Mouse (Mus musculus) hindbrain, embryonic 14.5 days (tissue): ENCODE data around the gene Gm1673. TPM values are rescaled to one million over a fixed set of nuclear protein-coding genes. Genes with fewer than 3 reads are reported as not detected.

Experiments used
- ATAC-seq: fragments of 200-750 bp; cut with Nextera tagmentation; 2 replicates; pipeline ENCODE4 v1.8.0; 2017; ENCODE audit warnings: moderate number of reproducible peaks, mild to moderate bottlenecking, moderate TSS enrichment, moderate library complexity; ENCODE audit not compliant: low FRiP score
- DNase-seq: peaks from one replicate; pipeline ENCODE4 v3.0.0-alpha.2; 2015; ENCODE audit warnings: low spot score
- H3K27ac ChIP-seq: fragments of 300-500 bp; sonication (generic); 2 replicates; pipeline ENCODE4 v1.5.1; 2014; ENCODE audit warnings: mild to moderate bottlenecking, moderate library complexity
- H3K27me3 ChIP-seq: fragments of 300-500 bp; sonication (generic); 2 replicates; pipeline ENCODE4 v1.6.1; 2014; ENCODE audit warnings: mild to moderate bottlenecking, low read length, mixed read lengths; ENCODE audit not compliant: control insufficient read depth, insufficient read depth
- H3K36me3 ChIP-seq: fragments of 300-500 bp; sonication (generic); replicated peaks from 2 replicates; pipeline ENCODE4 v1.6.1; 2014; ENCODE audit not compliant: control insufficient read depth, insufficient read depth
- H3K4me1 ChIP-seq: fragments of 300-500 bp; sonication (generic); replicated peaks from 2 replicates; pipeline ENCODE4 v1.6.1; 2014; ENCODE audit warnings: antibody characterized with exemption, low read length, mixed read lengths; ENCODE audit not compliant: control insufficient read depth, insufficient read depth
- H3K4me2 ChIP-seq: fragments of 300-500 bp; sonication (generic); replicated peaks from 2 replicates; pipeline ENCODE4 v1.6.1; 2014; ENCODE audit warnings: mild to moderate bottlenecking, moderate library complexity
- H3K4me3 ChIP-seq: fragments of 300-500 bp; sonication (generic); replicated peaks from 2 replicates; pipeline ENCODE4 v1.5.1; 2014; ENCODE audit warnings: mild to moderate bottlenecking, low read length
- H3K9ac ChIP-seq: fragments of 300-500 bp; sonication (generic); 2 replicates; pipeline ENCODE4 v1.6.1; 2014
- H3K9me3 ChIP-seq: fragments of 300-500 bp; sonication (generic); 2 replicates; pipeline ENCODE4 v1.6.1; 2016; ENCODE audit warnings: low read length; ENCODE audit not compliant: control insufficient read depth
- WGBS: fragments of 180-500 bp; shearing (Covaris S2); extraction: QIAGEN DNeasy Blood & Tissue Kit; methylation state at CpG from one replicate; pipeline ENCODE4 v1.1.7; 2014; 5-methylcytosine and 5-hydroxymethylcytosine counted together
- polyA plus RNA-seq: library from polyadenylated mRNA; unstranded; fragments of >200 nt; fragmentation: Nextera tagmentation; extraction: Ambion mirVana; gene quantifications from 2 replicates; pipeline ENCODE4 v1.2.1, GENCODE M21; 2014

The Gm1673 gene
- polyA plus RNA-seq, 1 experiment from 2014 or later: 498 TPM

DNA sequence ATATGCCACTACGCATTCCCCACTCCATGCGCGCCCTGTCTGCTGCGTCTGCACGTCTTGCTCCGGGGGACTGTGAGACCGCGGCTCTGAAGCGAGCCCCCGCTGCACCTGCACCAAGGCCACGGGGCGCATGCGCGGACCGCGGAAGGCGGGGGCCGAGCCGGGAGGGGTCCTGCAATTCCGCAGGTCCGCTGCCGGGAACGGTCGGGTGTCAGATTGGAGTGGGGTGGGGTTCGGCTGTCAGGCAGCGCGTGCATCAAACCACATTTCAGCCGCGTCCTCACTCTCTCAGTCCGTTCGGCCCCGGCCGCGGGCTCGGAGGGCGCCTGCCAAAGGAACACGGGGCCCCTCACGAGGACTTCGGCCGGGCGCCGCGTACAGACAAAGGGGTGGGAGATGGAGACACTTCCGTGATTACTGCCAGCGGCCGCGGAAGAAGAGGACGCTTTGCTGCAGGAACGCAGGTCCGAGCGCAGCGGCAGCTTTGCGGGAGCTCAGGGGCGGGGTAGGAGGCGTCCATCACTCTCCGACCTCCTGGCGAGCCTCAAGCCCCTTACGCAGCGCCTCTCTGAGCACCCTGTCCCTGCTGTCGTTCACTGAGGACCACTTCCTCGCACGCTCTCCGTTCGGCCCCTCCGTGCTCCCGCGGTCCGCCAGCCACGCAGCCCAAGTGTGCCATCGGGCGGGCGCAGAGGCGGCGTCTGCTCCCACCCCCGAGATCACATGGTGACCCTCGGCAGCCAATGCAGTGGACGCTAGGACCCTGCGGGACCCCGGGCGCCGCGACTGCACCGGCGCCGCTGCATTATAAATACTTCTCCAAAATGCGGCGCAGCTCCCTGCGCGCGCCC lies 12.8 kb downstream of the Gm1673 start, which contains the start of gene Nat8l:
TSS of gene Nat8l (plus strand) at position 142 of the 851 bp plus-strand sequence.
- H3K9ac ChIP-seq: peak within 1 kb of the TSS; percentile 85
- peak; percentile 89 for ATAC-seq
- peaks cover 25% of the 10 kb centered on the region for H3K36me3 ChIP-seq
- H3K4me2 ChIP-seq: peak within 1 kb of the TSS; percentile 63
- H3K27me3 ChIP-seq: no peaks in the 10 kb centered on the region
- H3K27ac ChIP-seq: peak within 1 kb of the TSS; percentile 99
- WGBS: under 1% methylated on average over 88 of the region's 90 CpGs
- DNase-seq: peak; percentile 87
- H3K9me3 ChIP-seq: no peaks in the 10 kb centered on the region
- H3K4me1 ChIP-seq: peaks cover 25% of the 10 kb centered on the region
- peak within 1 kb of the TSS; percentile 66 for H3K4me3 ChIP-seq

DNA sequence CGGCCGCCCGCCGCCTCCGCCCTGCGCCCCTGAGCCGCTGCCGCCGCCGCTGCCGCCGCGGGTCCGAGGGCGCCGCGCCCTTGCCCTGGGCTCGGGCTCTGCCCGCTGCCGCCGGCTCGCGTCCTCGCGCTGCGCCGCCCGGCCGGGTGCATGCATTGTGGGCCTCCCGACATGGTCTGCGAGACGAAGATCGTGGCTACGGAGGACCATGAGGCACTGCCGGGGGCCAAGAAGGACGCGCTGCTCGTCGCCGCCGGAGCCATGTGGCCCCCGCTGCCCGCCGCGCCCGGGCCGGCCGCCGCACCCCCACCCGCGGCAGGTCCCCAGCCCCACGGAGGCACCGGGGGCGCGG lies 13.4 kb downstream of the Gm1673 start:
- Histone ChIP-seq H3K9ac (peak overlapping the region; percentile 85), H3K4me2 (peak overlapping the region; percentile 63), H3K36me3 (peaks cover 31% of the 10 kb centered on the region), H3K27me3 (no peaks in the 10 kb centered on the region), H3K4me1 (peaks cover 25% of the 10 kb centered on the region), H3K27ac (peak overlapping the region; percentile 99), H3K9me3 (no peaks in the 10 kb centered on the region), H3K4me3 (peak overlapping the region; percentile 66)
- WGBS: 1% methylated on average over 35 of the region's 55 CpGs
- DNase-seq: no peak
- ATAC-seq: peak; percentile 14

DNA sequence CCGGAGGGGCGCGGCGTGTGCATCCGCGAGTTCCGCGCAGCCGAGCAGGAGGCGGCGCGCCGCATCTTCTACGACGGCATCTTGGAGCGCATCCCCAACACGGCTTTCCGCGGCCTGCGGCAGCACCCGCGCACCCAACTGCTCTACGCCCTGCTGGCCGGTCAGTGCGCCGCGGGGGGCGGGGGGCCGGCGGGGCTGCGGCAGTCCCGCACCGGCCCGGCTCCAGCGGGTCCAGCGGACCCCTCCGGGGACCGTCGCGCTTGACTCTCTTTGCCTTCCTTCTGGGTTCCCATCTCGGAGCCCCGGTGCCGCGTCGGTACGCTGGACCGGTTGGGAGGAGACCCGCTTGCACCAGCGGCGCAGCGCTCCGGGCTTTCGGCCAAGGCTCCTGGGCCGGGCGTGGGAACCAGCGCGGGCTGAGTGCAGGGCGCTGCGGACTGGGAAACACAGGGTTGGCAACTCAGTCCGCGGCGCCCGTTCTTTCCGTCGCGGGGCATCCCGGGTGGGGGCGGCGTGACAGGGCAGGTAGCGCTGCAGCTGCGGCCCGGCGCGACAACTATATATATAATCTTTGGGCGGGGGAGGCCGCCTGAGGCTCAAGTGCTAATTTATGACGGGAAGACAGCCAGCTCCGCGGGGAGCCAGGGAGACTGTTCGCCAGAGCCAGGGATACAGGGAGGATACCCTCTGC lies 14.0 kb downstream of the Gm1673 start:
- peaks cover 37% of the 10 kb centered on the region for H3K36me3 ChIP-seq
- no peaks in the 10 kb centered on the region for H3K27me3 ChIP-seq
- H3K4me2 ChIP-seq: peak overlapping the region; percentile 63
- ATAC-seq: peak; percentile 28
- peak overlapping the region; percentile 66 for H3K4me3 ChIP-seq
- under 1% methylated on average over 66 of the region's 80 CpGs for WGBS
- H3K9ac ChIP-seq: peak overlapping the region; percentile 85
- peak overlapping the region; percentile 99 for H3K27ac ChIP-seq
- H3K9me3 ChIP-seq: no peaks in the 10 kb centered on the region
- peak; percentile 60 for DNase-seq
- H3K4me1 ChIP-seq: peaks cover 25% of the 10 kb centered on the region

DNA sequence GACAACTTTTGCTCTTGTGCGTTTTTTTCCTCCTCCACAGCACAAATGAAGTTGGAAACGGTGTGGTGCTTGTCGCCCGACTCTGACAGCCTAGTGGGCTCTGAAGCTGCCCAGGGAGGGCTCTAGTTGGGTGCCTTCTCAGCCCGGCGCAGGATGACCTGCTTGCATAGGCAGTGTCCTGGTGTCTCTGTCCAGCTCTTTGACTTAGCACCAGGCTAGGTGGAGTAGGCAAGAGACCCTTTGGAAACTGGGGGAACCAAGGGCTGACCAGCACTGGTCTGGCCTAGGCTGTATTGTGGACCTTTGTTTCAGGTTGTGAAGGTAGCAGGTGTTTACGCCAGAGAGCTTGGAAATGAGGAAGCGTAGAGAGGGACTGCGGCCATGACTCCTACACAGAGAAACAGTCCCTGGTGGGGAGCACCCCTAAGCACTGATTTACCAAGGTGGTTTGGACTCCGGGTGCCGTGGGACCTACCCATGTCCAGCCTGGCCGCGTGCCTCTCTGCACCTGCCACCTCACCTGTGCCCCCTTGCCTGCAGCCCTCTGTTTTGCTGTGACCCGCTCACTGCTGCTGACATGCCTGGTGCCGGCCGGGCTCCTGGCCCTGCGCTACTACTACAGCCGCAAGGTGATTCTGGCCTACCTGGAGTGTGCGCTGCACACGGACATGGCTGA lies 14.7 kb downstream of the Gm1673 start:
- no peak for DNase-seq
- Histone ChIP-seq H3K9me3 (no peaks in the 10 kb centered on the region), H3K27ac (peak overlapping the region; percentile 99; the same call in 1 of the 2 replicates), H3K27me3 (no peaks in the 10 kb centered on the region), H3K4me1 (peaks cover 25% of the 10 kb centered on the region), H3K9ac (peak overlapping the region; percentile 85), H3K4me3 (peak overlapping the region; percentile 66), H3K4me2 (peak overlapping the region; percentile 63), H3K36me3 (peaks cover 37% of the 10 kb centered on the region)
- WGBS: 74% methylated on average over 20 of the region's 20 CpGs
- ATAC-seq: no peak

DNA sequence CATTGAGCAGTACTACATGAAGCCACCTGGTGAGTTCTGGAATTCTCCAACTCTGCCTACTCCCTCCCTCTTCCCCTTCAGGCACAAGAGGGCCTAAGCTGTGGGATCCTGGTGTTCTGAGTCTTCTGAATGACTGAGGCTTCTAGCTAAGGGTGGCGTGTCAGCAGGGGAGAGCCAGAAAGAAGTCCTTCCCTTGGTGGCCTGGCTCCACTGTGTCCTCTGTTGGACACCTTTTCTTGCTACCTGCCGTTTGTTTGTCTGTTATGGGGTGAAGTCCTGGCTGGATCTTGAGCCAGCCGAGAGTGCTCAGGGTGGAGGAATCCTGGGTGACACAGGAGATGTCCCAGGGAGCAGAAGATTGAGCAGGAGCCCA lies 15.3 kb downstream of the Gm1673 start:
- ATAC-seq: no peak
- DNase-seq: no peak
- Histone ChIP-seq H3K4me1 (peaks cover 25% of the 10 kb centered on the region), H3K4me2 (peak overlapping the region; percentile 63), H3K9ac (peak overlapping the region; percentile 85), H3K27ac (no peak overlapping the region), H3K9me3 (no peaks in the 10 kb centered on the region), H3K36me3 (peaks cover 37% of the 10 kb centered on the region), H3K27me3 (no peaks in the 10 kb centered on the region), H3K4me3 (peak overlapping the region; percentile 66)
- WGBS: 92% methylated on average over 3 of the region's 3 CpGs

DNA sequence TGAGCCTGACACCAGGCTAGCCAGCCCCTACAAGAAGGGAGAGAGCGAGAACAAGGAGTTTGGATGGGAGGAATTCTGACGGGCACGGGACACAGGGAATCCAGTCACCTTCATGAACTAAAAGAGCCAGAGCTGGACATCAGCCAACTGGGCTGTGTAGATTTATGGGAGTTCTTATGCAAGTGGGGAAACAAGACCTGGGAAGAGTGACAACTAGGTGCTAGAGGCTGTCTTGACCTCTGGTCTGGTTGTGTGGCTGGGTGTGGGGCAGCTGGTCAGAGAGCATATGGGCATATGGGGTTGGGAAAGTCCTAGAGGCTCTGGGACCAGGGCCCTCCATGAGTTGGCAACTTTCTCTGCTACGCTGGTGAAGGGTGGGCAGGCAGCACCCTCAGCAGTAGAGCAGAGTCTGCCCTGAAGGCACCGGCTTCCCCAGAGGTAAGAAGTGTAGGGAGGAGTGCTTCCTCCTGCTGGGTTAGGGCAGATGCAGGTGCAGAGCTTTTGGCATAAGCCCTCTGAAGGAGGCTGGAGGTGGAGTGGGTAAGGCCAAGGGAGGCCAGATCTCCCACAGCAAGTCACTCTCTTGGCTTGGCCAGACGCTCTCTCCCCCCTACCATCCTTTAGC lies 16.3 kb downstream of the Gm1673 start:
- Histone ChIP-seq H3K27me3 (no peaks in the 10 kb centered on the region), H3K36me3 (peaks cover 37% of the 10 kb centered on the region), H3K4me2 (peak overlapping the region; percentile 63), H3K4me1 (peaks cover 25% of the 10 kb centered on the region), H3K27ac (no peak overlapping the region), H3K9me3 (no peaks in the 10 kb centered on the region), H3K9ac (0 out of 2 replicates have a peak overlapping the region, but pooled peaks have one; percentile 85), H3K4me3 (no peak overlapping the region)
- DNase-seq (no peak), ATAC-seq (no peak)
- WGBS: 82% methylated on average over 6 of the region's 6 CpGs

DNA sequence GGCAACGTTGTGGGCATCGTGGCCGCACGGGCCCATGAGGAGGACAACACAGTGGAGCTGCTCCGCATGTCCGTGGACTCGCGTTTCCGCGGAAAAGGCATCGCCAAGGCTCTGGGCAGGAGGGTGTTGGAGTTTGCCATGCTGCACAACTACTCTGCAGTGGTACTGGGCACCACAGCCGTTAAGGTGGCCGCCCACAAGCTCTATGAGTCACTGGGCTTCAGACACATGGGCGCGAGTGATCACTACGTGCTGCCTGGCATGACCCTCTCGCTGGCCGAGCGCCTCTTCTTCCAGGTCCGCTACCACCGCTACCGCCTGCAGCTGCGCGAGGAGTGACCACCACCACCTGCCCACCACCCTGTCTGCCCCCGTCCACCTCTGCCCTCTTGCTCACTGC lies 17.6 kb downstream of the Gm1673 start:
- 95% methylated on average over 25 of the region's 25 CpGs for WGBS
- Histone ChIP-seq H3K9ac (no peak overlapping the region), H3K36me3 (peaks cover 37% of the 10 kb centered on the region), H3K9me3 (no peaks in the 10 kb centered on the region), H3K4me2 (no peak overlapping the region), H3K4me1 (peaks cover 25% of the 10 kb centered on the region), H3K4me3 (no peak overlapping the region), H3K27me3 (no peaks in the 10 kb centered on the region), H3K27ac (no peak overlapping the region)
- no peak for ATAC-seq
- no peak for DNase-seq

DNA sequence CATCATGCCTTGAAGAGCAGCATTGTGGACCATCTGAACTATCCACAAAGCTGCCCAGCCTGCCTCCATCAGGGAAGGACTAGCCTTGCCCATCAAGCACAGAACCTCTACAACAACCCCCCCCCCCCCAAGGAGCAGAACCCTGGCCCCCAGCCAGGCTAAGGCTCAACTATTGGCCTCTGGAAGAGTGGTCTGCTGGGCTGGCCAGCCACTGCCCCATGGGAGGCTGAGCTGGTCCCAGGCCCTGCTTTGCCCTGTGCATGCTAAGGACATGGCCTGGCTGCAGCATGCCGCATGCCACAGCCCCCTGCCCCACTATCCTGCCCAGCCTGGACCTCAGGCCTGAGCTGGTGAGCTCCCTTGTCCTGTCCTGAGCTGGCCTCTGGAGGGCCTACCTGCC lies 18.2 kb downstream of the Gm1673 start:
- H3K9me3 ChIP-seq: no peaks in the 10 kb centered on the region
- H3K4me2 ChIP-seq: no peak overlapping the region
- 100% methylated on average over 1 of the region's 1 CpGs for WGBS
- peaks cover 37% of the 10 kb centered on the region for H3K36me3 ChIP-seq
- no peak overlapping the region for H3K9ac ChIP-seq
- H3K4me1 ChIP-seq: peaks cover 25% of the 10 kb centered on the region
- no peak overlapping the region for H3K27ac ChIP-seq
- DNase-seq (no peak), ATAC-seq (no peak)
- H3K4me3 ChIP-seq: no peak overlapping the region
- H3K27me3 ChIP-seq: no peaks in the 10 kb centered on the region

DNA sequence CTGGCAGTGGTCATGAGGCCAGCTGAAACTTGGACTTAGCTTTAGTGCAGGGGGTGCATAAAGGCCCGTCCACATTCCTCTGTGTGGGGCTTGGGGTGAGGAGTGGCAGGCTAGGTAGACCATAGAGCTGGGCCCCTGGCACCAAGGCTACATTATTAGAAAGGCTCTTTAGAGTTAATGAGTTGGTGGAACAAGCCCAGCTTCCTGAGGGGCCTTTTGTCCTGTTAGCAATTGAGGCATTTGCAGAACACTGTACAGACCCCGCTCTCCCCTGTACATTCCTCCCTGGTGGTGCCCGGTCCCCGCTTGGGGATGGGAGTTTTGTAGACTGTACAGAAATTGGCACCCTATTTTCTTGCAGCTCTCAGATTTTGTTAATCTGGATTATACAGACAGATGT lies 19.4 kb downstream of the Gm1673 start:
- ATAC-seq: no peak

More for the DNA sequence above, 19.4 kb downstream of the Gm1673 start:
- Histone ChIP-seq H3K27me3 (no peaks in the 10 kb centered on the region), H3K4me2 (no peak overlapping the region), H3K9ac (no peak overlapping the region), H3K4me3 (no peak overlapping the region), H3K36me3 (peaks cover 37% of the 10 kb centered on the region), H3K9me3 (no peaks in the 10 kb centered on the region), H3K27ac (no peak overlapping the region), H3K4me1 (peaks cover 22% of the 10 kb centered on the region)
- 71% methylated on average over 4 of the region's 4 CpGs for WGBS
- DNase-seq: no peak
